Mouse (Mus musculus): ENCODE data around the gene Ubl3.
A peak's percentile ranks its signal among the peaks of the same experiment; 100 is the strongest.

Ubl3 gene

DNA sequence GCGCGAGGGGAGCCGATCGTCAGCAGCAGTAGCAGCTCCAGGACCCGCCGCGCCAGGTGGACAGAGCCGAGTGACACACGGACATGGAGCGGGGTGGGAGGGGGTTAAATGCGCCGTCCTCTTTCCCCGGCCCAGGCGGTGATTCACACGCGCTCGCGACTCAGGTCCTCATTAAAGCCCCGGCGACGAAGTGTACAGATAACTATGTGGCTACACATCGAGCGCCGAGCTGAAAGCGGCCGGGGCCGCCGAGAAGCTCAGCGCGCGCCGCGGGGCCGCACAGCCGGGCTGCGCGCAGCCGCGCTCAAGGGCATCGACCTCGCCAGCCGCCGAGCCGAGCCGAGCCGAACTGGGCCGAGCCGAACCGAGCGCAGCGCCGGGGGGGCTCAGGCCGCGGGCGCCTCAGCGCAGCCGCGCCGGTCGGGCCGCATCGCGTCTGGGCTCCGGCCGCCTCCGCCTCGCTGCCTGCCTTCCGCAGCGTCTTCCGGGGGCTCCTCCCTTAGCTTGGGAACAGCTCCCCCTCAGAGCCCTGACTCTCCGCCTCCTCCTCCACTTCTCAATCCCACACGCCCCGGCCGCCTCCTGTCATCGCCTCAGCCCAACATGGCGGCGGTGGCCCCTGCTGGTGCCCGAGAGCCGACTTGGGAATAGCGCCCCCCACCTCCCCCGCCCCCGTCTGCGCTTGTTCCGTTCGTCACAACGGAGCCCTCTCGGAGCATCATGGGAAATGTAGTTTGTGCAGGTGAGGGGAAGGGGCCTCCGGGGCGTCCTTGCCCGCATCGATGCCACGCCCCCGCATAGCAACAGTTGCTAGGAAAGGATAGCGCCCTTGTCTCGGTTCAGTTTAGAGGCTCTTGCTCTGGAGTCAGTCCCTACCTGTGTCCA lies at the start of gene Ubl3:
TSS of gene Ubl3 (minus strand) at position 603 of the 885 bp plus-strand sequence.
- peak; percentile 89 to 93 for DNase-seq

GRCm38 (mm10) chr5:148598376-148598775 lies 45.8 kb upstream of the Ubl3 start:
- no peak for DNase-seq

GRCm38 (mm10) chr5:148596086-148596753 lies 43.6 kb upstream of the Ubl3 start:
- no peak for DNase-seq

DNA sequence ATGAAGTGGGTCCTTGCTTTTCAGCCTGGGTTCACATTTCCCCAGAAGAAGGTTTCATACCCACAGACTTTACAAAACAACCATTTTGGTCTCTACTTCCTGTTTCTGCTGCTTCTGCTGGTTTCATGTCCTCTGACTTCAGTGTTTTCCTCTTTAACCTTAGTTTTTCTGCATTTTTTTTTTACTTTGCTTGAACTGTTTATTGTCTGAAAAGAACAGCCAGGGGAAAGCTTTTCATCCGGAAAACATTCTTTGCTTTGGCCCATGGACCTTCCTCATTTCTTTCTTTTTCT lies 42.8 kb upstream of the Ubl3 start:
- no peak for DNase-seq

DNA sequence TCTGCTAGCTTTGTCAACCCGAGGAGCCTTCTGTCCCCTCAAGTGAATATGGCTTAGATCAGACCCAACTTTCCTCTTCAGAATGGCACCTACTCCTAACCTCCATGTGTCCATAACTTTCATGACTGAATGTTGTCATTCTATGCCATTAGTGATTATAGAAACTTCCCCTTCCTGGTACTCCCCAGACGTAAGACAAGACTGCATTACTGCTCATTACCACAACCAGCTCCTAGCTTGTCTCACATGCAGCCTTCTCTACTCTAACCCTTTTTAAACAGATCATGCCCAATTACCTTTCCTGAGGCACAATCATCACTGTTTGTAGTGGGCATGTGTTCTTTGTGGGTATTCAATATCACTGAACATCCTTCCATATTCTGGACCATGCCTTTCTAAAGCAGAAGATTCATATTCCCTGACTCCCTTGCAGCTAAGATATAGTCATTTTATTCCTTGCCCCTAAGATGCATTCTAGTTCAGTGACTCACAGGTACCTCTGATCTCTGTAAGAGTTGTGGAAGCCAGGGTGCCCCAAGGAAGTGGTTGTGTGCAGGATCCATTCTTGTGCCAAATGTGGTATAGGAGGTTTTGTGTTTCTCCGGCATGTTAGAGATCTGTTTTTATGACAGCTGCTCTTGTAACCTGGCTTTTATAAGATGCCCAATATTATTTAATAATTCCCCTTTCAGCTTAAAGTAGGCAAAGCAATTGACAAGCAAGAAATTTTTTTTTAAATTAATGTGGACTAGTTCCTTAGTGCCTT lies 42.3 kb upstream of the Ubl3 start:
- DNase-seq: no peak

DNA sequence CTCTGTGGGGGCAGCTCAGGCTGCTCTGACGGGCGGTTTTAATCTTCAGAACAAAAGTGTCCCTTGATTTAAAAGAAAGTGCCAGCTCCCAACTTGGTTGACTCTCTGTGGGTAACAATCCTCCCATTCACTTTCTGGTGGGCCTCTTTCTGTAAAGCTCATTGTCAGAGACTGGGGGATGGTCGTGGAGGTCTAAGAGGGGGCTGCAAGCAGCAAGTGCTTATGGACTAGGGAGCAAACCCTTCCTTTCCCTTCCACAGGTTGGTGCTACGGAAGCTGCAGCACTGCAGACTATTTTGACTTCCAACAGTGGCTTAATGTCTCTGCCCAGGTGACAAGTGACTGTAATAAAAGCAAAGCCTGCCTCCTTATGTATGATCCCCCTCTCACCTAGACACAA lies 41.0 kb upstream of the Ubl3 start:
- no peak for DNase-seq

GRCm38 (mm10) chr5:148591448-148591862 lies 38.9 kb upstream of the Ubl3 start:
- no peak for DNase-seq

DNA sequence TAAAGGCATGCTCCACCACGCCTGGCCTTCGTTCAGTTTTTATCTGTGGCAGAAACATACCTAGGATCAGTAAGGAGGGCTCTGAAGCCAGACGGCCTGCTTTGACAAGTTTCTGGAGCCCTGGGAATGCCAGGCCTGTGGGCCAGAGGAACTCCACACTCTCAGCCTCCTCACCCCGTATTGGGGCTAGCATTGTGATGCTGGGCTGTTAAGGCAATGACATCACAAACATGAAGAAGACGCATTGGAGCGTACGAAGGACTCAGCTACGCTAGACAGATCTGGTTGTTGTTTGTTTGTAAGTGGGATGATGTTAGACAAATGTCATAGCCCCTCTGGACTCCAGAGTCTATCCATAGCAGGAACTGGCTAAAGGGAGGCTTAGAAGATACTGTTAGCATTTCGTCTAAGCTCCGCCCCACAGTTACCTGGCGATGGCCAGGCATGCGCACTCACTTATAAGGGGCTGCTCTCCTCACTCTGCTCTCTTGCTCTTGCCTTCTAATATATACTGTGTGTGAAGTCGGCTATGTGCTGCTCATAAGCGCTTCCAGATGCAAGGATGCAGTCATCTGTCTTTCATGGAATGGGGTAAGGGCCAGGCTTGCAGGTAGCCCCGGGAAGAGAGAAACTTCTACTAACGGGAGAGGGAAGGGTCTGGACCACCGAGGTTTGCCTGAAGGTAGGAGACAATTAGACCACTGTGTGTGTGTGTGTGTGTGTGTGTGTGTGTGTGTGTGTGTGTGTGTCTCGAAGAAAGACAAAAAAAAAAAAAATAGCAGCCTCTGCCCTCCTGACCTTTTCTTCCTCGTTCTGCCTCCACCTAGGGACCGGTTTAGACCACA lies 38.2 kb upstream of the Ubl3 start:
- no peak for DNase-seq

GRCm38 (mm10) chr5:148588987-148589386 lies 36.4 kb upstream of the Ubl3 start:
- DNase-seq: no peak

DNA sequence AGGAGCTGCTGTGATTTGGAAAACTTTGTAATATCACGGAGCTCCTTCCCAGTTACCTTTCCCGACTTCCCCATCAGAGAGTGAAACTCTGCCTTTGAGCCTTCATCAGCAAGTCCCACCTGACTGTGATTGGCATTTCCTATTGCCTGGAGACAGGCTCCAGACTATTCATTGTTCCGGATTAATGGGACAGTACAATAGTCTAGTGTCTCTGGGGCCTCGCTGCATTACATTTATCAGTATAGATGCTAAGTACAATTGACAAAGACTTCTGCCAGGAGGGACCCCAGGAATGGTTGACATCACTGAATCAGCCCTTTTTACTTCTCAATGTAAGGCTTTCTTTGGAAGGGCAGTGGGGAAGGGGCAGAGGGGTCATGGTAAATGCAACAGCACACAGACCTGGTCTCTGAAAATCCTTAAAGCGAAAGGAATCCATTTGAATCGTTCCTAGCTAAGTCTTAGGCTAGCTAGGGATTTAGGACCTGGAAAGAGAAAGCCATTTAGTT lies 35.6 kb upstream of the Ubl3 start:
- no peak for DNase-seq

GRCm38 (mm10) chr5:148580388-148580985 lies 27.9 kb upstream of the Ubl3 start:
- DNase-seq: no peak

DNA sequence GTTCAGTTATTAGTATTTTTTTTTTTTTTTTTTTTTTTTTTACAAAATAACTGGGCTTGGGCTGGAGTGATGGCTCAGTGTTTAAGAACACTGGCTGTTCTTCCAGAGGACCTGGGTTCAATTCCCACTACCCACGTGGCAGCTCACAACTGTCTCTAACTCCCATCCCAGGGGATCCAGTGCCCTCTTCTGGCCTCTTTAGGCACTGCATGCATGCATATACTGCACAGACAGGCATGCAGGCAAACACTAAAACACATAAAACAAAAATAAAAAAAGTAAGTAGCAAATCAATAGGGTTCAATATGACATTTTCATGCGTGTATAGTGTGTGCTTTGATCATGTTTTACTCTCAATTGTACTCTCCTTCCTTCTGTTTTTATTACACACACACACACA lies 26.6 kb upstream of the Ubl3 start:
- DNase-seq: no peak

- DNase-seq: no peak
Measured at GRCm38 (mm10) chr5:148578353-148578752, 25.8 kb upstream of the Ubl3 start.

GRCm38 (mm10) chr5:148577278-148577677 lies 24.7 kb upstream of the Ubl3 start:
- no peak for DNase-seq

DNA sequence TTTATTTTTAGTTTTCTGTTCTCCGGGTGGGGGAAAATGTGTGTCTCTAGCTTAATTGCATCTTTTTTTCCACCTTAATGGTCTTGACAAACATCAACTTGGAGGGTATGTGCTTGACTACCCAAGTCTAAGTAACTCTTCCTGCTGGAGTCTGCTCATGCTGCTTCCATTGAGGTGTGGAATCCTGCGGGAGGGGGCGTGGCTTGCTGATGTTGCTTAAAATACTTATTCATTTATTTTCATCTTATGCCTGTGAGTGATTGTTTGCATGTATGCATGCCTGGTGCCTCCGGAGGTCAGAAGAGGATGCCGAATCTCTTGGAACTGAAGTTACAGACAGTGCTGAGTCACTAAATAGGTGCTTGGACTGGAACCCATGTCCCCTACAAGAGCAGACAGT lies 22.6 kb upstream of the Ubl3 start:
- no peak for DNase-seq

GRCm38 (mm10) chr5:148572676-148573075 lies 20.1 kb upstream of the Ubl3 start:
- no peak for DNase-seq

- no peak for DNase-seq
Measured at GRCm38 (mm10) chr5:148570571-148571304, 18.1 kb upstream of the Ubl3 start.

GRCm38 (mm10) chr5:148569444-148569843 lies 16.9 kb upstream of the Ubl3 start:
- DNase-seq: no peak

DNA sequence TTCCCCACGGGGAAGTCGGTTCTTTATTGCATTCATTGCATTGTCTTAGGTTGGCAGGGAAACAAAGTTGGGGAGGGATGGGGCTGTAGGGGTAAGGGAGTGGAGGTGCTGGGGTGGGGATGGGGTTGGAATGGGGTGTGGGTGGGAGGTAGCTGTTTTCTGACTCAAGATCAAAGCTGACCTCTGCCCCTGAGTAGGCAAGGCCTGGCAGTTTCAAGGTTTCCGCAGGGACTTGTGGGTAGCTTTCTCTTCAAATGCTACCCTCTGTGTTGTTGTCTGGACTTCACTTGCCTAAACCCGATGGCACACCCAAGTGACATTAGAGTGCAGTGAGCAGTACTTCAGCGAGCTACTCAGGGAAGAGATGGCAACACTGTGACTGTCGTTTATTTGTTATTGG lies 13.0 kb upstream of the Ubl3 start:
- DNase-seq: no peak

- DNase-seq: no peak
Measured at GRCm38 (mm10) chr5:148564073-148564472, 11.5 kb upstream of the Ubl3 start.

DNA sequence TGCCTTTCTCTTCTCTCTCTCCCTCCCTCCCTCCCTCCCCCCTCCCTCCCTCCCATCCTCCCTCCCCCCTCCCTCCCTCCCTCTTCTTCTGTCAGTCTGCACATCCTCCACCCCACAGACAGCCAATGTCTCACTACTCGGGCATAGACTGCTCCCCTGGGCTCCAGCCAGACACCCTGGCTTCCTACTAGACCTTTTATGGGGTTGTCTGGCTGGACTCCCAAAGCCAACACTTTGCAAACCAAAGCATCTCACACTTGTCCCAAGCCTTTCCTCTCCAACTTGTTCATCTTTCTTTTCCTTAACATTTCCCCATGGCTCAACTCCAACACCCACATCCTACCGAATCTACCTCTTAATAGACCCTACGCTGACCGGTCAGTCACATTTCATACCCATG lies 10.7 kb upstream of the Ubl3 start:
- no peak for DNase-seq
